Mouse (Mus musculus): ENCODE results near the gene Col4a5. TPM values are rescaled to one million over a fixed set of nuclear protein-coding genes. Genes with fewer than 3 reads are reported as not detected.

Gene Col4a5
- polyA plus RNA-seq, 1 experiment: 0.87 TPM

DNA sequence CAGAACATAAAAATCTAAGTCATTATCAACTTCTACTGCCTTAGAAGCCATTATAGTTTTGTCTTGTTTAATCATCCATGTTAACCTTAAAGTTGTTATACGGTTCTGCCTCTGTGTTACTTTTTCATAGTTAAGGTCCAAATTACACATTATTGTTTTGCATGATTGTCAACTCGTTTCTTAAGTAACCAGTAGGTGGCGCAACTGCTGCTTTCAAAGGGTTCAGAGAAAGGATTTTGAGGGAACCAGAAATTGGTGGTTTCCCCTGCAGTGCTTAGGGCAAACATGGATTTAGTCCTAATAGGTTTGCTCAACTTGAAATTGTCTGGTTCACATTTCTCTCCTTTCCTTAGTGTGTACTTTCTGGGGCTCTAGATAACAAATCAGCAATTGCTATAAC is 115.1 kb downstream of the Col4a5 start:
- Histone ChIP-seq H3K4me3 (replicated peaks) (no peak overlapping the region), H3K36me3 (replicated peaks; ENCODE audit: low read length) (no peaks in the 10 kb centered on the region), H3K9me3 (no peaks in the 10 kb centered on the region), H3K4me1 (no peaks in the 10 kb centered on the region), H3K27me3 (replicated peaks) (no peaks in the 10 kb centered on the region)
- TF ChIP-seq GATA1 (IDR thresholded peaks at IDR 0.05; ENCODE audit: borderline replicate concordance, low read length) (no peak), FLI1 (IDR thresholded peaks at IDR 0.05; ENCODE audit: low read length) (no peak)

DNA sequence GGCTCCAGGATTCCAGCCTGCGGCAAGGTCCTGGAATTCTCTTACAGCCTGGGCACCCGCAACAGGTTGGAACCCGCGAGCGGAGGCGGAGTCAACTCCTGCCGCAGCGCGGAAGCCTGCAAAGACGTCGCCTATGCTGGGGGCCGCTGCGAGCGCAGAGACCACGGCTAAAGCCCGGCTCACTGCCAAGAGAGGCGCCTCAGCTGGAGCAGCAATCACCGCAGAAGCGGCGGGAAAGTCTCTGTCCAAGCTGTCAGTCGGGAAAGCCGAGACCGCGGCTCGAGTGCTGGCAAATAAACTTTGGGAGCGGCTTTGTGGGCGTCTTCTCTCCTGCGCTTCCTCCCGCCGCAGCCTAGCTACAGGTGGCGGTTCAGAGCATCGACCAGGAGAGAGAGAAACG is 246.5 kb downstream of the Col4a5 start:
- H3K4me3 ChIP-seq (replicated peaks): no peak overlapping the region

GRCm38 (mm10) chrX:141723936-141724335 is 248.8 kb downstream of the Col4a5 start:
- Histone ChIP-seq H3K9me3 (peaks cover 23% of the 10 kb centered on the region), H3K36me3 (replicated peaks; ENCODE audit: low read length) (no peaks in the 10 kb centered on the region), H3K4me1 (peaks cover 16% of the 10 kb centered on the region; the same call in 1 of the 2 replicates), H3K4me3 (replicated peaks) (peak overlapping the region; percentile 62), H3K27me3 (replicated peaks) (peaks cover 69% of the 10 kb centered on the region)
- TF ChIP-seq FLI1 (IDR thresholded peaks at IDR 0.05; ENCODE audit: low read length) (no peak), GATA1 (IDR thresholded peaks at IDR 0.05; ENCODE audit: borderline replicate concordance, low read length) (no peak)

More for the DNA sequence above, 246.5 kb downstream of the Col4a5 start:
- no peaks in the 10 kb centered on the region for H3K36me3 ChIP-seq (replicated peaks; ENCODE audit: low read length)
- peaks cover 66% of the 10 kb centered on the region for H3K27me3 ChIP-seq (replicated peaks)
- peaks cover 23% of the 10 kb centered on the region for H3K9me3 ChIP-seq
- no peak for TF ChIP-seq GATA1 (IDR thresholded peaks at IDR 0.05; ENCODE audit: borderline replicate concordance, low read length)
- H3K4me1 ChIP-seq: peaks cover 16% of the 10 kb centered on the region; the same call in 1 of the 2 replicates

DNA sequence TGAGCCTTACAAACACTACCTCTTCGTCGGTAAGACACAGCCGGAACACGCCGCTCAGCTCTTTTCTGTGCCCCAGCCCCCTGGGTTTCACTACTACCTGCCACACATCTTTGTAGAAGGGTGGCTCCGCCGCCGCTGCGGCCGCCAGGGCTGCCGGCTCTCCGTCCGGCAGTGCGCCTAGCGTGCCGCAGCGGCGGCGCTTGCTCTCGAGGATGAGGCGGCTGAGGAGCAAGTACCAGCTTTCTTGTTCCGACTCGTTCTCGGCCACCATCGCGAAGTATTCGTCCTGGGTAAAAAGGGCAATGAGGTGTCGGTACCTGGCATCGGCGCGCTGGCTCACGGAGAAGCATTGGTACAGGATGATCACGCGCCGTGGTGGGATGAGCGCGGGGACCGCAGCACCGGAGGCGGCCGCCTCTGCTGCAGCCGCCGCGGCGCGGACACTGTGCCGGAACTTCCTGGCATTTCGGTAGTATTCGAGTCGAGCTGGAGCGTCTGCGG is 249.3 kb downstream of the Col4a5 start:
- peaks cover 16% of the 10 kb centered on the region; the same call in 1 of the 2 replicates for H3K4me1 ChIP-seq
- H3K27me3 ChIP-seq (replicated peaks): peaks cover 69% of the 10 kb centered on the region
- TF ChIP-seq FLI1 (IDR thresholded peaks at IDR 0.05; ENCODE audit: low read length): no peak
- TF ChIP-seq GATA1 (IDR thresholded peaks at IDR 0.05; ENCODE audit: borderline replicate concordance, low read length): no peak
- H3K36me3 ChIP-seq (replicated peaks; ENCODE audit: low read length): no peaks in the 10 kb centered on the region
- peaks cover 23% of the 10 kb centered on the region for H3K9me3 ChIP-seq
- H3K4me3 ChIP-seq (replicated peaks): peak overlapping the region; percentile 83

- Histone ChIP-seq H3K4me3 (replicated peaks) (peak within 1 kb of the TSS; percentile 83), H3K36me3 (replicated peaks; ENCODE audit: low read length) (no peaks in the 10 kb centered on the region), H3K27me3 (replicated peaks) (peaks cover 65% of the 10 kb centered on the region), H3K9me3 (peaks cover 23% of the 10 kb centered on the region), H3K4me1 (peaks cover 16% of the 10 kb centered on the region; the same call in 1 of the 2 replicates)
- TF ChIP-seq FLI1 (IDR thresholded peaks at IDR 0.05; ENCODE audit: low read length) (no peak), GATA1 (IDR thresholded peaks at IDR 0.05; ENCODE audit: borderline replicate concordance, low read length) (no peak)
These were observed 250.0 kb downstream of the Col4a5 start, which contains the start of gene Irs4 for GRCm38 (mm10) chrX:141724937-141725918. TSS of gene Irs4 (minus strand) at chrX:141725263.

DNA sequence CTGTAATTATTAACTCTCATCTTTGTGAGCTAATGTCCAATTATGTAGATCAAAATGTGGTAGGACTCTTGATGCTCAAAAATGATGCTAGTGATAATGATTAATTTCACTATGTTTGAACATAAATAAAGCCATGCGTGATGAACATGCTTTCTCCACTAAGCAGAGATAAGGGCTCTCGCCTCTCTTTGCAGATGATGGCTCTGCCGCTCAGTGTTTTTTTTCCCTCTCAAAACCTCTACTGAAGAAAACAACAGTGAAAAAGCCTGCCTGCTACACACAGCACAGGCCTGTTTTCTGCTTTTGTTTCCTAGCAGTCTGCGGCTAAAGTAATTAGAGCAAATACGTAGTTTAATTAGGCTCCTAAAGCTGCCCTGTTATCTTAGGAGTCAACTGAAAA is 254.4 kb downstream of the Col4a5 start:
- peaks cover 7% of the 10 kb centered on the region for H3K9me3 ChIP-seq
- H3K4me1 ChIP-seq: peaks cover 10% of the 10 kb centered on the region; the same call in 1 of the 2 replicates
- H3K36me3 ChIP-seq (replicated peaks; ENCODE audit: low read length): no peaks in the 10 kb centered on the region
- TF ChIP-seq GATA1 (IDR thresholded peaks at IDR 0.05; ENCODE audit: borderline replicate concordance, low read length) (no peak), FLI1 (IDR thresholded peaks at IDR 0.05; ENCODE audit: low read length) (no peak)
- no peak overlapping the region for H3K4me3 ChIP-seq (replicated peaks)
- H3K27me3 ChIP-seq (replicated peaks): peaks cover 22% of the 10 kb centered on the region

Other genes starting within 250 kb of the Col4a5 start
- 0.34 TPM in 1 of 2 replicates, not detected in the other for gene Col4a6, start 1.3 kb upstream of the Col4a5 start, polyA plus RNA-seq (2012; ENCODE audit: insufficient read depth, low replicate concordance)
- not detected in 2 replicates for gene Irs4, start 249.9 kb downstream of the Col4a5 start, polyA plus RNA-seq (2012; ENCODE audit: insufficient read depth, low replicate concordance)

Data from megakaryocyte, embryonic 14.5 days (primary cell).